Mouse (Mus musculus): ENCODE data around the gene Arl11.
"Not testable (repeated sequence)": the region's sequence is repeated elsewhere in the genome, so short reads cannot be mapped to it uniquely, and the experiment has no call there.

Arl11 gene

GRCm38 (mm10) chr14:61309593-61309992 is at the start of gene Arl11:
Gene Arl11 (plus strand): TSS chr14:61309753.
- no peak for DNase-seq (ENCODE audit: low read depth)

- no peak for DNase-seq (ENCODE audit: low read depth)
Measured at GRCm38 (mm10) chr14:61267908-61268475, 41.6 kb upstream of the Arl11 start.

- DNase-seq (ENCODE audit: low read depth), result no peak
Measured at GRCm38 (mm10) chr14:61274414-61275198, 34.9 kb upstream of the Arl11 start.

GRCm38 (mm10) chr14:61277285-61277684 is 32.3 kb upstream of the Arl11 start:
- peak; percentile 53 for DNase-seq (ENCODE audit: low read depth)

- DNase-seq (ENCODE audit: low read depth), result no peak
Measured at GRCm38 (mm10) chr14:61278676-61279300, 30.8 kb upstream of the Arl11 start.

GRCm38 (mm10) chr14:61288606-61289286 is 20.8 kb upstream of the Arl11 start:
- DNase-seq (ENCODE audit: low read depth), result no peak

GRCm38 (mm10) chr14:61290664-61291063 is 18.9 kb upstream of the Arl11 start:
- DNase-seq (ENCODE audit: low read depth), result peak; percentile 12

GRCm38 (mm10) chr14:61293884-61294737 is 15.4 kb upstream of the Arl11 start:
- peak; percentile 50 for DNase-seq (ENCODE audit: low read depth)

- peak; percentile 69 for DNase-seq (ENCODE audit: low read depth)
Measured at GRCm38 (mm10) chr14:61294738-61295079, 14.8 kb upstream of the Arl11 start.

- no peak for DNase-seq (ENCODE audit: low read depth)
Measured at GRCm38 (mm10) chr14:61299810-61300209, 9.7 kb upstream of the Arl11 start.

GRCm38 (mm10) chr14:61301323-61301722 is 8.2 kb upstream of the Arl11 start:
- no peak for DNase-seq (ENCODE audit: low read depth)

- peak; percentile 71 for DNase-seq (ENCODE audit: low read depth)
Measured at GRCm38 (mm10) chr14:61302428-61302827, 7.1 kb upstream of the Arl11 start.

- DNase-seq (ENCODE audit: low read depth), result no peak
Measured at GRCm38 (mm10) chr14:61303969-61304609, 5.5 kb upstream of the Arl11 start.

- peak; percentile 57 for DNase-seq (ENCODE audit: low read depth)
Measured at GRCm38 (mm10) chr14:61310036-61310772, 651 bp downstream of the Arl11 start.

- DNase-seq (ENCODE audit: low read depth), result peak; percentile 53
Measured at GRCm38 (mm10) chr14:61310963-61311362, 1.4 kb downstream of the Arl11 start.

GRCm38 (mm10) chr14:61316861-61317260 is 7.3 kb downstream of the Arl11 start:
- DNase-seq (ENCODE audit: low read depth), result peak; percentile 74

- DNase-seq (ENCODE audit: low read depth), result no peak
Measured at GRCm38 (mm10) chr14:61320765-61321164, 11.2 kb downstream of the Arl11 start.

- DNase-seq (ENCODE audit: low read depth), result no peak
Measured at GRCm38 (mm10) chr14:61321200-61321599, 11.6 kb downstream of the Arl11 start.

GRCm38 (mm10) chr14:61322740-61323139 is 13.2 kb downstream of the Arl11 start:
- no peak for DNase-seq (ENCODE audit: low read depth)

GRCm38 (mm10) chr14:61327007-61327406 is 17.5 kb downstream of the Arl11 start:
- not testable (repeated sequence) for DNase-seq (ENCODE audit: low read depth)
